Mouse (Mus musculus): ENCODE results near the gene Lig3.

- TF ChIP-seq TCF12 (IDR thresholded peaks at IDR 0.05; ENCODE audit: insufficient read depth, poor library complexity, severe bottlenecking): no peak
- peak; percentile 62 for TF ChIP-seq POLR2A (IDR thresholded peaks at IDR 0.05; ENCODE audit: insufficient read length, low read depth)
- peak; percentile 87 for TF ChIP-seq USF1 (IDR thresholded peaks at IDR 0.05; ENCODE audit: low read depth)
These were observed at the start of gene Lig3 for GRCm38 (mm10) chr11:82780983-82781903.

Measured in myocyte (in vitro differentiated cells).